Mouse (Mus musculus) ES-CJ7 (cell line): ENCODE measurements around the gene Cdh10.
A peak's percentile ranks its signal among the peaks of the same experiment; 100 is the strongest.

Experiments used
- DNase-seq: peaks from one replicate; pipeline ENCODE4 v3.0.0; 2011; ENCODE audit warnings: low read depth, low spot score

Cdh10 gene

GRCm38 (mm10) chr15:18818185-18818973 lies at the start of gene Cdh10:
TSS of gene Cdh10 (plus strand) at chr15:18818947.
- DNase-seq = peak; percentile 90

- DNase-seq = no peak
These were observed 9.5 kb upstream of the Cdh10 start for GRCm38 (mm10) chr15:18809148-18809827.

GRCm38 (mm10) chr15:18817707-18818106 lies 1.0 kb upstream of the Cdh10 start:
- no peak for DNase-seq

GRCm38 (mm10) chr15:18820226-18820625 lies 1.5 kb downstream of the Cdh10 start:
- no peak for DNase-seq

GRCm38 (mm10) chr15:18821114-18821756 lies 2.5 kb downstream of the Cdh10 start:
- peak; percentile 86 for DNase-seq

GRCm38 (mm10) chr15:18823420-18823819 lies 4.7 kb downstream of the Cdh10 start:
- no peak for DNase-seq

GRCm38 (mm10) chr15:18832263-18832662 lies 13.5 kb downstream of the Cdh10 start:
- DNase-seq = peak; percentile 64

GRCm38 (mm10) chr15:18841769-18842168 lies 23.0 kb downstream of the Cdh10 start:
- DNase-seq = no peak

- no peak for DNase-seq
These were observed 26.1 kb downstream of the Cdh10 start for GRCm38 (mm10) chr15:18844807-18845206.

- no peak for DNase-seq
These were observed 31.8 kb downstream of the Cdh10 start for GRCm38 (mm10) chr15:18850497-18850896.

- no peak for DNase-seq
These were observed 39.4 kb downstream of the Cdh10 start for GRCm38 (mm10) chr15:18858135-18858534.

- DNase-seq = no peak
These were observed 51.1 kb downstream of the Cdh10 start for GRCm38 (mm10) chr15:18869871-18870270.

GRCm38 (mm10) chr15:18881467-18881866 lies 62.7 kb downstream of the Cdh10 start:
- no peak for DNase-seq

- DNase-seq = no peak
These were observed 67.9 kb downstream of the Cdh10 start for GRCm38 (mm10) chr15:18886673-18887072.

GRCm38 (mm10) chr15:18888912-18889311 lies 70.2 kb downstream of the Cdh10 start:
- no peak for DNase-seq

GRCm38 (mm10) chr15:18890358-18890757 lies 71.6 kb downstream of the Cdh10 start:
- DNase-seq = no peak

- DNase-seq = no peak
These were observed 82.0 kb downstream of the Cdh10 start for GRCm38 (mm10) chr15:18900776-18901175.

- DNase-seq = no peak
These were observed 85.4 kb downstream of the Cdh10 start for GRCm38 (mm10) chr15:18904131-18904530.

- no peak for DNase-seq
These were observed 91.9 kb downstream of the Cdh10 start for GRCm38 (mm10) chr15:18910612-18911011.

- no peak for DNase-seq
These were observed 106.8 kb downstream of the Cdh10 start for GRCm38 (mm10) chr15:18925392-18926117.

GRCm38 (mm10) chr15:18926964-18927363 lies 108.2 kb downstream of the Cdh10 start:
- no peak for DNase-seq

GRCm38 (mm10) chr15:18952266-18952665 lies 133.5 kb downstream of the Cdh10 start:
- no peak for DNase-seq
